Mouse (Mus musculus): ENCODE measurements around the gene Sertad1.
"Not testable (repeated sequence)": the region's sequence is repeated elsewhere in the genome, so short reads cannot be mapped to it uniquely, and the experiment has no call there.

Gene Sertad1

GRCm38 (mm10) chr7:27473156-27473834, 13.4 kb upstream of the Sertad1 start, which contains the start of gene Sertad3:
Gene Sertad3 (plus strand): TSS chr7:27473768.
- peak; percentile 100 for DNase-seq (ENCODE audit: low spot score in 2 of 2)

- DNase-seq (ENCODE audit: low spot score in 2 of 2): no peak
These were observed 12.7 kb upstream of the Sertad1 start for GRCm38 (mm10) chr7:27473835-27474489.

GRCm38 (mm10) chr7:27474490-27474954, 12.2 kb upstream of the Sertad1 start:
- peak; percentile 98 to 99 for DNase-seq (ENCODE audit: low spot score in 2 of 2)

- DNase-seq (ENCODE audit: low spot score in 2 of 2): no peak
These were observed 11.1 kb upstream of the Sertad1 start for GRCm38 (mm10) chr7:27475596-27475995.

GRCm38 (mm10) chr7:27476098-27476635, 10.5 kb upstream of the Sertad1 start:
- no peak for DNase-seq (ENCODE audit: low spot score in 2 of 2)

GRCm38 (mm10) chr7:27478561-27478960, 8.1 kb upstream of the Sertad1 start:
- no peak for DNase-seq (ENCODE audit: low spot score in 2 of 2)

GRCm38 (mm10) chr7:27479750-27480149, 7.0 kb upstream of the Sertad1 start:
- no peak for DNase-seq (ENCODE audit: low spot score in 2 of 2)

- no peak for DNase-seq (ENCODE audit: low spot score in 2 of 2)
These were observed 6.2 kb upstream of the Sertad1 start for GRCm38 (mm10) chr7:27480506-27480905.

- no peak for DNase-seq (ENCODE audit: low spot score in 2 of 2)
These were observed 5.6 kb upstream of the Sertad1 start for GRCm38 (mm10) chr7:27480927-27481626.

- peak; percentile 90 to 93 for DNase-seq (ENCODE audit: low spot score in 2 of 2)
These were observed 5.1 kb upstream of the Sertad1 start for GRCm38 (mm10) chr7:27481627-27481969.

- DNase-seq (ENCODE audit: low spot score in 2 of 2): no peak
These were observed 2.9 kb upstream of the Sertad1 start for GRCm38 (mm10) chr7:27483860-27484259.

GRCm38 (mm10) chr7:27486102-27486769, 474 bp upstream of the Sertad1 start:
- no peak for DNase-seq (ENCODE audit: low spot score in 2 of 2)

GRCm38 (mm10) chr7:27487740-27488268, 1.1 kb downstream of the Sertad1 start:
- peak in 1 of 2 experiments; percentile 78 for DNase-seq (ENCODE audit: low spot score in 2 of 2)

GRCm38 (mm10) chr7:27489270-27489869, 2.7 kb downstream of the Sertad1 start:
- no peak for DNase-seq (ENCODE audit: low spot score in 2 of 2)

- no peak for DNase-seq (ENCODE audit: low spot score in 2 of 2)
These were observed 3.5 kb downstream of the Sertad1 start for GRCm38 (mm10) chr7:27490227-27490542.

GRCm38 (mm10) chr7:27490543-27491329, 4.0 kb downstream of the Sertad1 start:
- DNase-seq (ENCODE audit: low spot score in 2 of 2): peak; percentile 94 to 95

GRCm38 (mm10) chr7:27491856-27492255, 5.1 kb downstream of the Sertad1 start:
- DNase-seq (ENCODE audit: low spot score in 2 of 2): no peak

GRCm38 (mm10) chr7:27493022-27493421, 6.3 kb downstream of the Sertad1 start:
- DNase-seq (ENCODE audit: low spot score in 2 of 2): no peak

- no peak for DNase-seq (ENCODE audit: low spot score in 2 of 2)
These were observed 6.7 kb downstream of the Sertad1 start for GRCm38 (mm10) chr7:27493450-27493849.

- DNase-seq (ENCODE audit: low spot score in 2 of 2): not testable (repeated sequence)
These were observed 8.1 kb downstream of the Sertad1 start for GRCm38 (mm10) chr7:27494659-27495367.

All from urinary bladder, postnatal 4 days (tissue).